ENCODE assay signal across 7 mouse cellular contexts in genomic region chr11:49938258-49939164, GRCm38 (mm10). TPM values are rescaled to one million over a fixed set of nuclear protein-coding genes. Genes with fewer than 3 reads are reported as not detected.
DNase-seq lines count a peak whose midpoint lies in the region; ATAC-seq lines count a peak whose summit lies in the region.

No protein-coding gene starts in this region.

- no peaks in the 10 kb centered on the region; the same call in 1 of the 2 replicates for H3K4me1 ChIP-seq in neural tube, embryonic 11.5 days (ENCODE audit: control insufficient read depth, insufficient read depth, low read length)
- H3K4me1 ChIP-seq in forebrain, embryonic 14.5 days (ENCODE audit: control insufficient read depth, insufficient read depth, low read length), result peaks cover 3% of the 10 kb centered on the region; the same call in 1 of the 2 replicates
- no peaks in the 10 kb centered on the region for H3K4me1 ChIP-seq in midbrain, embryonic 14.5 days (ENCODE audit: control insufficient read depth, insufficient read depth, low read length)

- no peaks in the 10 kb centered on the region for H3K36me3 ChIP-seq in neural tube, embryonic 11.5 days (ENCODE audit: control insufficient read depth, insufficient read depth, low read length)
- H3K36me3 ChIP-seq in forebrain, embryonic 14.5 days (ENCODE audit: control insufficient read depth, insufficient read depth, low read length), result no peaks in the 10 kb centered on the region
- H3K36me3 ChIP-seq in midbrain, embryonic 14.5 days (ENCODE audit: control insufficient read depth, insufficient read depth, low read length), result no peaks in the 10 kb centered on the region

- H3K9ac ChIP-seq in neural tube, embryonic 11.5 days (ENCODE audit: low read length), result no peak overlapping the region
- H3K9ac ChIP-seq in forebrain, embryonic 14.5 days (ENCODE audit: low read length), result no peak overlapping the region
- no peak overlapping the region for H3K9ac ChIP-seq in midbrain, embryonic 14.5 days (replicated peaks; ENCODE audit: low read length)

- peak; percentile 32; the same call in 1 of the 2 replicates for ATAC-seq in neural tube, embryonic 11.5 days (ENCODE audit: insufficient read depth, low FRiP score, low TSS enrichment)
- ATAC-seq in forebrain, embryonic 14.5 days, result peak; percentile 88
- peak; percentile 70 for ATAC-seq in midbrain, embryonic 14.5 days (ENCODE audit: low FRiP score, low TSS enrichment)

- H3K27me3 ChIP-seq in neural tube, embryonic 11.5 days (ENCODE audit: control insufficient read depth, insufficient read depth, low read length), result no peaks in the 10 kb centered on the region
- no peaks in the 10 kb centered on the region for H3K27me3 ChIP-seq in forebrain, embryonic 14.5 days (replicated peaks; ENCODE audit: control insufficient read depth, insufficient read depth, low read length)
- no peaks in the 10 kb centered on the region for H3K27me3 ChIP-seq in midbrain, embryonic 14.5 days (ENCODE audit: control insufficient read depth, insufficient read depth, low read length)

- no peaks in the 10 kb centered on the region for H3K9me3 ChIP-seq in neural tube, embryonic 11.5 days (ENCODE audit: control insufficient read depth, low read length)
- H3K9me3 ChIP-seq in forebrain, embryonic 14.5 days (replicated peaks; ENCODE audit: control insufficient read depth, low read length), result no peaks in the 10 kb centered on the region
- H3K9me3 ChIP-seq in midbrain, embryonic 14.5 days (ENCODE audit: control insufficient read depth, low read length), result no peaks in the 10 kb centered on the region

- no peak for DNase-seq in neural tube, embryonic 11.5 days (ENCODE audit: low spot score)
- DNase-seq in neural tube, embryonic 10.5 days (ENCODE audit: extremely low spot score, low spot score), result no peak
- DNase-seq in forebrain, embryonic 14.5 days (ENCODE audit: low spot score), result peak; percentile 85
- DNase-seq in layer of hippocampus, adult 18-20 months (ENCODE audit: low spot score in 2 of 2), result peak; percentile 46 to 76
- peak; percentile 54 for DNase-seq in midbrain, embryonic 14.5 days
- no peak for DNase-seq in MN1 (ENCODE audit: low spot score)
- DNase-seq in spleen, postnatal 36 days (ENCODE audit: low spot score in 2 of 2), result no peak

- H3K4me3 ChIP-seq in neural tube, embryonic 11.5 days (ENCODE audit: low read depth, low read length), result no peak overlapping the region
- H3K4me3 ChIP-seq in forebrain, embryonic 14.5 days (ENCODE audit: low read depth, low read length), result no peak overlapping the region
- no peak overlapping the region for H3K4me3 ChIP-seq in midbrain, embryonic 14.5 days (replicated peaks; ENCODE audit: low read depth, low read length)

- WGBS in neural tube, embryonic 11.5 days, result 62% methylated on average over 4 of the region's 4 CpGs
- 7% methylated on average over 4 of the region's 4 CpGs for WGBS in forebrain, embryonic 14.5 days
- WGBS in midbrain, embryonic 14.5 days, result 49% methylated on average over 4 of the region's 4 CpGs

- no peak overlapping the region for H3K27ac ChIP-seq in neural tube, embryonic 11.5 days (ENCODE audit: low read depth, low read length)
- H3K27ac ChIP-seq in forebrain, embryonic 14.5 days (ENCODE audit: low read depth, low read length), result peak overlapping the region; percentile 63; the same call in 1 of the 2 replicates
- H3K27ac ChIP-seq in midbrain, embryonic 14.5 days (replicated peaks; ENCODE audit: low read depth, low read length), result no peak overlapping the region

- no peak overlapping the region for H3K4me2 ChIP-seq in neural tube, embryonic 11.5 days (ENCODE audit: low read depth)
- no peak overlapping the region for H3K4me2 ChIP-seq in forebrain, embryonic 14.5 days (ENCODE audit: low read length)
- no peak overlapping the region for H3K4me2 ChIP-seq in midbrain, embryonic 14.5 days (ENCODE audit: low read length)

RNA-seq across cellular contexts. Expression of gene Rasgef1c, which starts 36.9 kb away (rescaled TPM):
- polyA plus RNA-seq in neural tube, embryonic 11.5 days (2014; fragmentation: Nextera tagmentation; extraction: Ambion mirVana), result 8.5 and 10.9 TPM in 2 replicates
- polyA plus RNA-seq in forebrain, embryonic 14.5 days (2014; fragmentation: Nextera tagmentation; extraction: Ambion mirVana), result 10.9 and 15.6 TPM in 2 replicates
- 1 to 10 TPM; 1.8 to 2.1 TPM for total RNA-seq in layer of hippocampus, adult 18-20 months (2021)
- polyA plus RNA-seq in midbrain, embryonic 14.5 days (2014; fragmentation: Nextera tagmentation; extraction: Ambion mirVana), result 24.9 and 36.2 TPM in 2 replicates

Comparison
In these comparisons a context has a peak if more than half of its experiments do, and no peak if none do; other contexts are left out.
1. ATAC-seq: peak in every context shown above with its lines; median percentile 88 in forebrain, embryonic 14.5 days; 70 in midbrain, embryonic 14.5 days; 32 in neural tube, embryonic 11.5 days.
2. DNase-seq: peak in forebrain, embryonic 14.5 days (single experiment), layer of hippocampus, adult 18-20 months (2 of 2) and midbrain, embryonic 14.5 days (single experiment); none in neural tube, embryonic 11.5 days (single experiment), neural tube, embryonic 10.5 days (single experiment), MN1 (single experiment) and spleen, postnatal 36 days (0 of 2).